Mouse (Mus musculus) spleen, adult 2 months (tissue): ENCODE data around the gene Oprl1. TPM values are rescaled to one million over a fixed set of nuclear protein-coding genes. Genes with fewer than 3 reads are reported as not detected.
A peak's percentile ranks its signal among the peaks of the same experiment; 100 is the strongest.

ENCODE experiments used
- DNase-seq, 2 experiments: peaks; one replicate each; pipeline versions ENCODE4 v3.0.0 to v3.0.0-alpha.2; 2012 to 2021; ENCODE audit warnings: low spot score in 2 of 2, low read depth in 1 of 2
- H3K27ac ChIP-seq: fragments of 200-500 bp; 2 replicates; pipeline ENCODE4 v1.5.1; 2012; ENCODE audit warnings: low read length, inconsistent platforms; ENCODE audit not compliant: insufficient read depth
- H3K27me3 ChIP-seq: fragments of 200-500 bp; 2 replicates; pipeline ENCODE4 v1.6.1; 2012; ENCODE audit warnings: mild to moderate bottlenecking, moderate library complexity, low read length, inconsistent platforms; ENCODE audit not compliant: control insufficient read depth, insufficient read depth
- H3K36me3 ChIP-seq: fragments of 200-500 bp; 2 replicates; pipeline ENCODE4 v1.6.1; 2012; ENCODE audit warnings: mild to moderate bottlenecking, low read length, inconsistent platforms; ENCODE audit not compliant: control insufficient read depth, insufficient read depth
- H3K4me1 ChIP-seq: fragments of 200-500 bp; 2 replicates; pipeline ENCODE4 v1.6.1; 2011; ENCODE audit warnings: inconsistent platforms; ENCODE audit not compliant: control insufficient read depth, insufficient read depth, insufficient read length
- H3K4me3 ChIP-seq: fragments of 200-500 bp; 2 replicates; pipeline ENCODE4 v1.5.1; 2011; ENCODE audit warnings: mild to moderate bottlenecking, inconsistent platforms; ENCODE audit not compliant: insufficient read depth, insufficient read length; ENCODE audit errors: extremely low read depth
- CTCF ChIP-seq: fragments of 200-500 bp; IDR thresholded peaks from 2 replicates; pipeline ENCODE4 v1.5.1; 2011; ENCODE audit warnings: mild to moderate bottlenecking, inconsistent platforms; ENCODE audit not compliant: insufficient read depth, insufficient read length, insufficient replicate concordance; ENCODE audit errors: extremely low read depth
- POLR2A ChIP-seq: fragments of 200-500 bp; IDR thresholded peaks from 2 replicates; pipeline ENCODE4 v1.6.1; 2011; ENCODE audit warnings: low read depth, low read length, inconsistent platforms
- WGBS: fragments of 180-500 bp; shearing (Covaris S2); methylation state at CpG from one replicate; pipeline ENCODE4 v1.1.7; 2018; 5-methylcytosine and 5-hydroxymethylcytosine counted together
- polyA plus RNA-seq: library from polyadenylated mRNA; depleted of rRNA; stranded (reverse); fragments of >200 nt; gene quantifications from 2 replicates; pipeline ENCODE4 v1.2.3, GENCODE M21; 2012; rRNA removed

Oprl1 gene
- 0.09 and 0.13 TPM in 2 replicates for polyA plus RNA-seq

DNA sequence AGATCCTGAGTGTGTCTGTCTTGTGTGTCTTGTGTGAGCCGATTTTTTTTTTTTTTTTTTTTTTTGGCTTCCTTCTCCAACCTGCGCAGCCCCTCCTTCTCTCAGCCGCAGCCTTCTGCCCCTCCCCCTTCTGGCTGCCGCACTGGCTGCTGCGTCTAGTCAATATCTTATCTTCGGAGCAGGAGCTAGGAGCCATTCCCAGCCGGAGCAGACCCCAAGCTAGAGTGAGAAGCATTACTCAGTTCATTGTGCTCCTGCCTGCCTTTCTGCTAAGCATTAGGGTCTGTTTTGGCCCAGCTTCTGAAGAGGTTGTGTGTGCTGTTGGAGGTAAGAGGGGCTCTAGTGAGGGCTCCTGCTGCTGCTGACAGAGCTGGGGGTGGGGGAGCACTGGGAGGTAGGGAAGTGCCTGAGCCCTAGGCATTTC, at the start of gene Oprl1:
Gene Oprl1 (plus strand): TSS at position 114 of the 424 bp plus-strand sequence.
- no peak within 1 kb of the TSS for H3K27ac ChIP-seq
- no peaks in the 10 kb centered on the region for H3K27me3 ChIP-seq
- no peaks in the 10 kb centered on the region for H3K4me1 ChIP-seq
- no peak for TF ChIP-seq CTCF
- no peak for TF ChIP-seq POLR2A
- WGBS, result 5% methylated on average over 7 of the region's 7 CpGs
- no peak within 1 kb of the TSS for H3K4me3 ChIP-seq
- H3K36me3 ChIP-seq, result no peaks in the 10 kb centered on the region
- no peak for DNase-seq

DNA sequence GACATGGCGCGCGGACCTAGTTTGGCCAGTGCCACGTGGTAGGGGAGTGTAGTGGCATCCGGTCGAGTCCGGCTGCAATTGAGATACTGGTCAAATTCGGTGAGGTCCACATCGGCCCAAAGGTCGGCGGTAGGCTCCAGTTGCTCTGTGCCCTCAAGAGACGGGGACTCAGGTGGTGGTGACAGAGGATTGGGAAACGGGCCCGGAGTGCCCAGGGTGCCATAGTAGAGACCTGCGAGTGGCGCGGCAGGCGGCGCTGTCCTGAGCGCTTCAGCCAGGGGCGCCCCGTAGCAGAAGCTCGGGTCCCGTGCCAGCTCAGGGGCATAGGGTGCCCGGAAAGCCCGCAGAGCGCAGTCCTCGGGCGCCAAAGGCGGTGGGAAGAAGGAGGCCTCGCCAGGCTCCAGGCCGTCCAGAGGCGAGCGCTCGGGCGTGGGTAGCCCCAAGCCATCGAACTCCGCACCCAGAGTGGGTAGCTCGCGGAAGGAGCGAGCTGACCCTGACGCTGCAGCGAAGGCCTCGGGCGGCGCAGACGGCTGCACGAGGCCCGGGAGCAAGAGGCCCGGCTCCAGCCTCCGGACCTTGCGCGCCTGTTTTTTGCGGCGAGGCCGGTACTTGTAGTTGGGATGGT, 44.4 kb upstream of the Oprl1 start:
- Histone ChIP-seq H3K4me1 (no peaks in the 10 kb centered on the region; the same call in 1 of the 2 replicates), H3K4me3 (peak overlapping the region; percentile 21; the same call in 1 of the 2 replicates), H3K36me3 (no peaks in the 10 kb centered on the region), H3K27ac (peak overlapping the region; percentile 9; the same call in 1 of the 2 replicates), H3K27me3 (peaks cover 18% of the 10 kb centered on the region)
- no peak for DNase-seq
- TF ChIP-seq CTCF (no peak), POLR2A (no peak)
- WGBS, result 15% methylated on average over 56 of the region's 56 CpGs

DNA sequence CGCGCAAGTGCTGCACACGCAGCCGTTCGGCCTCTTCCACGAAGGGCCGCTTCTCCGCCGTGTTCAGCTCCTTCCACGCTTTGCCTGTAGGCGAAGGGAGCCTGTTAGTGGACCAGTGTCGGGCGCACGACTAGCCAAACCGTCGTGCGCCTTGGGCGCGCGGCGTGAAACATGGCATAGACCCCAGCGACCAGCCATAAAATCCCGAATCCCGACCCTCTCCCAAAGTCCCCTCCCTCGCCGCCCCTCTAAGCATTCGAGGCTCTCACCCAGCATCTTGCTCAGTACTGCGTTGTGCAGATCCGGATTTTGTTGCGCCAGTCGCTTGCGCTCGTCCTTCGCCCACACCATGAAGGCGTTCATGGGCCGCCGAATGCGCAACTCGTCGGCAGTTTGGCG, 43.9 kb upstream of the Oprl1 start:
- 3% methylated on average over 41 of the region's 41 CpGs for WGBS
- Histone ChIP-seq H3K36me3 (no peaks in the 10 kb centered on the region), H3K4me1 (no peaks in the 10 kb centered on the region; the same call in 1 of the 2 replicates), H3K27ac (no peak overlapping the region), H3K27me3 (peaks cover 18% of the 10 kb centered on the region), H3K4me3 (peak overlapping the region; percentile 21; the same call in 1 of the 2 replicates)
- DNase-seq, result no peak
- no peak for TF ChIP-seq POLR2A
- no peak for TF ChIP-seq CTCF

DNA sequence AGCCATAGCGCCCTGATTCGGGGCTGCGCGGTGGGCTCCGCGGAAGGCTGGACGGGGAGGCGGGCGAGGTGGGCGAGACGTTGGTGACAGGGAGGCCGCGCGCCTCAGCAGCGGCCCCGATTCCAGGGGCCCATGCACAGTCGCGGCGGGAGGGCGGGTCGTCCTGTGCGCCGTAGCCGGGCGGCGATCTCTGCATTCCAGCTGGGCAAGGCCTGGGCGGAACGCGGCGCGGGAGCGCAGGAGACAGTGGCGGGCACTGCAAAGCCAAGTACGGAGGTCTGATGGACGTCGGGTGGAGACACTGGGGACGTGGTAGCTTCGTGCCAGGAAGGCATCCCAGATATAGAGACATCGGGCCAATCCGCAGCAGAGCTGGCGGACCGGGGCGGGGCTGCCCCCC, 43.5 kb upstream of the Oprl1 start, which contains the start of gene Sox18:
Gene Sox18 (minus strand): TSS at position 315 of the 400 bp plus-strand sequence.
- WGBS, result 3% methylated on average over 43 of the region's 43 CpGs
- Histone ChIP-seq H3K36me3 (no peaks in the 10 kb centered on the region), H3K27me3 (peaks cover 18% of the 10 kb centered on the region), H3K27ac (no peak within 1 kb of the TSS), H3K4me3 (peak within 1 kb of the TSS; percentile 21; the same call in 1 of the 2 replicates), H3K4me1 (no peaks in the 10 kb centered on the region; the same call in 1 of the 2 replicates)
- TF ChIP-seq CTCF (no peak), POLR2A (no peak; the same call in 1 of the 2 replicates)
- no peak for DNase-seq

DNA sequence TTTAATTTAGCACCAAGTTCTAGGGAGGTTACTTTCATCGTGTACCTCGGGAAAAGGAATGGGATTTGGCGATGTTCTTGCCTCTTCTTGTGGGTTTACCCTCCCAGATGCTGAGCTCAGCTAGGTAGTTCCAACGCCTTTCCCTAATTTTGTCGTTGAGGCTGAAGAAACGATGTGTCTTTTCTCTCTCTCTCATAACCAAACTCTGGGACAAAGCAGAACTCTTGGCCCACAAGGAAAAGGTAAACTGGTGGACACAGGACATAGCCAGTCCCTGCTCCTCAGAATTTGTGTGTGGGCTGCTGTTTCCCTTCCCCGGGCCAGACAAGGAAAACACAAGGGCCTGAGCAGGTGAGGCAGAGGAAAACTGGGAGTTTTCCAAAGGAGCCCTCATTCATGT, 42.8 kb upstream of the Oprl1 start:
- Histone ChIP-seq H3K27me3 (peaks cover 18% of the 10 kb centered on the region), H3K36me3 (no peaks in the 10 kb centered on the region), H3K4me1 (no peaks in the 10 kb centered on the region; the same call in 1 of the 2 replicates), H3K27ac (no peak overlapping the region), H3K4me3 (no peak overlapping the region)
- 60% methylated on average over 7 of the region's 7 CpGs for WGBS
- no peak for DNase-seq
- TF ChIP-seq CTCF (no peak), POLR2A (no peak)

DNA sequence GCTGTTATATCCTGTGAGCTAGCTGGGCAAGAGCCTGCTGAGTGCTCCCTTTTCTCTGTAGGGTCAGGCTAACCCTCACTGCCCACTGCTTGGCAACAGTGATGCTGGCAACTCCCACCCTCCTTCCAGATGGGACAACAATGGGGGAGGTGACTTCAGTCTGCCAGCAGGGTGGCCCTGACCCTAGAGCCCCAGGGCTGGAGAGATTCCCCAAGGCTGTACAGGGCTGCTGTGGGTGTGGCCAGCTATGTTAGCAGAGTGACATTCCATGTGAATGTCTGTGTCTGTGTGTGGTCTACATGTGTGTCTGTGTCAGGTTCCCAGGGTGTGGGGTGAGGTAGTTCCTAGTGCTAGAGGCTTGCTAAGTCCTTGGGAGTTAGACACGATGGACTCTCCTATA, 41.3 kb upstream of the Oprl1 start:
- H3K4me3 ChIP-seq, result no peak overlapping the region
- no peak for TF ChIP-seq POLR2A
- TF ChIP-seq CTCF, result no peak
- no peaks in the 10 kb centered on the region; the same call in 1 of the 2 replicates for H3K4me1 ChIP-seq
- peaks cover 18% of the 10 kb centered on the region for H3K27me3 ChIP-seq
- WGBS, result 85% methylated on average over 1 of the region's 1 CpGs
- no peak for DNase-seq
- H3K27ac ChIP-seq, result no peak overlapping the region
- no peaks in the 10 kb centered on the region for H3K36me3 ChIP-seq

DNA sequence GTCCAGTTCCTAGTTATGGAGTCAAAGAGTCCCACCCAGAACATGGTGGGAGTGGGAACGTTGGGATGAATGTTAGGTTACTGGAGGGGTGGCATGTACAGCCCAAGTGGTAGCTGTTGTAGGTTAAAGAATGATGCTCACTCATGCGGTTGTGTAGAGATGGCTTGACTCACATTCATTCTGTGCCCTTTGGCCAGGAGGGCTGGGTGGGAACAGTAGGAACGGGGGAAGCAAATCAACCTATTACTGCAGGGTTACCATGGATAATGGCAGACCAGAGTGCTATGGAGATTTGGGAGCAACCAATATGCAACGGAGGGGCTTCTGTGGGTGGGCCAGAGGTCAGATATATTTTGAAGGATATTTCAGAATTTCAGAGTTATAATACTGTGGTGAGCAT, 39.9 kb upstream of the Oprl1 start:
- H3K27me3 ChIP-seq, result peaks cover 17% of the 10 kb centered on the region
- no peaks in the 10 kb centered on the region; the same call in none of the 2 replicates for H3K4me1 ChIP-seq
- no peak for TF ChIP-seq CTCF
- no peak for TF ChIP-seq POLR2A
- whole genome bisulfite sequencing, result 84% methylated on average over 4 of the region's 4 CpGs
- H3K36me3 ChIP-seq, result no peaks in the 10 kb centered on the region
- H3K27ac ChIP-seq, result no peak overlapping the region
- H3K4me3 ChIP-seq, result no peak overlapping the region
- DNase-seq, result no peak
